Mouse (Mus musculus) c-Kit-negative CD71-positive TER-119-positive erythroid progenitor cells, embryonic 14.5 days (primary cell): ENCODE results near the gene Fgf13.

Source experiments
- DNase-seq: peaks from one replicate; pipeline ENCODE4 v3.0.0-alpha.2; 2013; ENCODE audit warnings: low read depth, low spot score

The Fgf13 gene

DNA sequence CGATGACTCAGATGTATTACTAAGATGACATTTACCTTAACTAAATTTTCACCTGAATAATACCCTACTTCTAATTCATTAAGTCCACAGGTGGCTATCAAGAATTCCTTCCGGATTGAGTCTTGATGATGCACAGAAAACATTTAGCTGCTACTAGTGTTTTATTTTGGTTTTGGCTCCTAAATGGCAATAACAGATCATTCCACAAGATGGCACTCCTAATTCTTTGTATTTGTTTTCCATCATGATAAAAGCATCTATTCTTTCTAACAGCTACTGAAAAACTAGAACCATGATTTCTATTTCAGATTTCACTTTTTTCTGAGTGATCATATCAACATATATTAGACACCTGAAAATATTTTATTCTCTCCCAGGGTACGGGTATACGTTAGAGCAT lies 373.7 kb downstream of the Fgf13 start:
- no peak for DNase-seq

DNA sequence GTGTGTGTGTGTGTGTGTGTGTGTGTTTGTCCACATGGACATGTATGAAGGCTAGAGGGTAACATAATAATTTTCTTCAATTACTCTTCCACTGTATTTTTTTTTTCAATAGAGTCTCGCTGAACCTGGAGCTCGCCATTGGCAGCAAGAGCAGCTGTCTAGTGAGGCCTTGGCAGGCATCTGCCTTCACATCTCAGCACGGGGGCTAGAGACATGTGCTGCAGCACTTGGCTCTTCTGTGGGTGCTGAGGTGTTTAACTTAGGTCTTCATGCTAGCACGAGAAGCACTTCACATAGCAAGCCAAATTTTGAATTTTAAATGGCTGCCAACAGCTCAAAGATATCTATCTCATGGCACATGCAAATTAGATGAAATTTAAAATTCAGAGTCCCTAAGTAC lies 380.9 kb downstream of the Fgf13 start:
- DNase-seq: no peak

DNA sequence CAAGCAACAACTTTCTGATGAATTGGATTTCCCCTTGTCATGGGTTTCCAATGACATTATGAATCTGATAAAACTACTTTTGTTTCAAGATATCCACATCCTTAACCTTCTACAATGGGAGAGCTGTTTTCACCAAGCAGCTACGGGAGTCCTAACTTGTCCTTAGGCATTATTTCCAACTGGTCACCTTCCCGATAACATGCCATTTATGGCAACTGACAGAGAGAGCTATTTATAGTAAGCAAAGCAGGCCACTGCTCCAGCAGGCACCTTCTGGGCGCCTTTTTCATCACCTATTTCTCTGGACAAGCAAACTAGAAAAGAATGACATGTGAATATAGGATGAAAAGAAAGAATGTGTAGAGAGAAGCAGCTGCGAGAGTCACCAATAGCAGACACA lies 385.5 kb downstream of the Fgf13 start:
- no peak for DNase-seq

DNA sequence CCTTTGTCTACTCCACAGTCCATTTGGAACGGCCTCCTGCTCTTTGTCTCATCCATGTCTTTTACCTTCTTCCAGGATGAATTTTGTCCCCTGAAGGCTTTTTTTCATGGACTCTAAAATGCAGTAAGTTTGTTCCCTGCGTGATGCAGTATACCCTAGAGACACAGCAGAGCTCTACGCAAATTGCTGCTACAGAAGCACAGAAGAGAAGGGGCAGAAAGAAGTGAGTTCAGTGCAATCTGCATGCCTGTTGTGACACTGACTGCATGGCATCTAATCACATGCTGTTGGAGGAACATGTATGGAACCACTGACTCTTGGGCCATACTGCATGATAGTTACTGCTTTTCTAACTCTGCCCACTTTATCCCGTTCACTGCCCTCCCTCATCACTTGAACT lies 388.2 kb downstream of the Fgf13 start:
- DNase-seq: no peak

DNA sequence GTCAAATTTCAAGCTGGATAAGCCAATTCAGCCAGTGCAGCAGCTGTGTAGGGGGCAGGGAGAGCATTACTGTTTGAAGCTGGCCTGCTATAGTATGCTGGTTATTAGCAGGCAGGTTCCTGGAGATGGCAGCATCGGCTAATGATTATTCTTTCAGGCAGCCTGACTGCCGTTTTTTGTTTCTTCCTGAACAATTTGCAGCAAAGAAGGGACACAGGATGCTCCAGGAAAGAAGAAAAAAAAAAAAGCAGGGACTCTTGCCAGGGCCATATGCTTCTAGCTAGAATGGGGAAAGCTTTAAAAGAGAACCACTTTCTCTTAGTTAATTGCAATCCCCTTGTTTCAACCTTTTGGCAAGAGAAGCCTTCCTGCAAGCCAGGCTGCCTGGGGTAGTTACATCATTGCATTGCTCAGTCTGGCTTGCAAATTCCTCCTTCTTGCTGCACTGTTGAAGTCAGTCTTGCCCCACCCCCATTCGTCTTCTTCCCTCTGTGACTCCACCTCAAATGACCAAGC lies 388.7 kb downstream of the Fgf13 start:
- no peak for DNase-seq

DNA sequence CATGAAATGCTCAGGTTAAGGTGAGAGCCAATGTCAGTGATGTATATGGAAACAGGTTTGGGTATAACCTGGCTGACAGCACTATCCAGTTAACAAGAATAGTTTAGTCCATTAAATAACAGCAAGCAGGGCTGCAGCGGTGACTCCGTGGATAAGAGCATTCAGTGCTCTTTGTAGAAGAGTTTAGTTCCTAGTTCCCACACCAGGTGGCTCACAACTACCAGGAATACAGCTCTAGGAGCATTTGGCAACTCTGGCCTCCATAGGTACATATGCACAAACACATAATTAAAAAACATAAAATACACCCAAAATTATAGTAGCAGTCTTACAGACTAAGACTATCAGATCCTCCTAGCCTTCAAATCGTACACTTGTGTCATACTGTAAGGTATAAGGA lies 390.2 kb downstream of the Fgf13 start:
- no peak for DNase-seq

DNA sequence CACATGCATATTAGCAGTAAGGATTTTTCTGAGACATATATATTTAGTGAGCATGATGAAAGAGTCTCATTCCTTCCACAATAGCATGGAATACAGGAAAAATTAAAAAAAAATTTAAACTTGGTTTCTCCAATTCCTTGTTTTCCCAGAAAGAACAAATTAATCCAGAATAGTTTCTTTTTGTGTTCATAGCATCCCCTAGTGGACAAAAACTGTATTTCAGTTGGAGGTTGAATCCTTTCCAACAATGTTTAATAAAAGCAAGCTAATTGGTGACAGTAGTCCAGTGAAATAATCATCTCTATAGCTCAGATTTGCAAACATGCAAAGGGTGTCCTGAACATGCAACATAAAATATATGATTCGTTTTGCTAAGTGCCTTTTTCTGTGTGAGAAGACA lies 395.7 kb downstream of the Fgf13 start:
- no peak for DNase-seq

DNA sequence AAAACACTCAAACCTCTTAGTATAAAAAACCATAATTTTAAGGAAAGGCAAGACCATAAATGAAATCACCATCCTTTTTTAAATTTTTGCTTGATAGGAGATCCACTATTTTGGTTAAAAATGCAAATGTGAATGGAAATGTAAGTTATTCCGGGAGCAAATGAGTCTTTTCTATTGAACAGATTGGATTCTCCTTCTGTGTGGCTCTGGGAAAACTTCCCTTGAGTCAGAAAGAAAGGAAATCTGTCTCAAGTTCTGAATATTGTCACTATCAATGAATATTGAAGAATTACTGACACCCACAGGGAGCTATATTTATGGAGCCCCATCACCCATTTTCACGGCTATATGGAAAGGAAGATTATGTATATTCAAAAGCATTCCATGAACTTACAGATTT lies 401.1 kb downstream of the Fgf13 start:
- no peak for DNase-seq

DNA sequence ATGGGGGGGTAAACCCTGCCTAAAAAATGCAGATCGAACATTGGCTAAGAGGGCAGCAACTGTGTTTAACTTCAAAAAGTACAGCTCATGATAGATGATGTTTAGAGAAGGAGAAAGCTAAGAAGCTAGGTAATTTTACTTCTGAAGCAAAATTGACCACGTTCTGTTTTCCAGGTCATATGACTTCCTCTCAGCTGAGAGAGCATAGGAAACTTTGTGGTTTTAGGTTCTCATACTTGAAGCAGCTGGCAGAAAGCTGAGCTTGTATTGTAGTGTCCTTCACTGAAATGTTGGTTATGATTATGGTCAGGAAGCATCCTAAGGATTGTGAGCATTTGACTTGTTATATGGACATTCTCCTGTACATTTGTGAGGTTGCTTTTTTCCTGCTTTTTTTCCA lies 425.9 kb downstream of the Fgf13 start:
- DNase-seq: no peak

DNA sequence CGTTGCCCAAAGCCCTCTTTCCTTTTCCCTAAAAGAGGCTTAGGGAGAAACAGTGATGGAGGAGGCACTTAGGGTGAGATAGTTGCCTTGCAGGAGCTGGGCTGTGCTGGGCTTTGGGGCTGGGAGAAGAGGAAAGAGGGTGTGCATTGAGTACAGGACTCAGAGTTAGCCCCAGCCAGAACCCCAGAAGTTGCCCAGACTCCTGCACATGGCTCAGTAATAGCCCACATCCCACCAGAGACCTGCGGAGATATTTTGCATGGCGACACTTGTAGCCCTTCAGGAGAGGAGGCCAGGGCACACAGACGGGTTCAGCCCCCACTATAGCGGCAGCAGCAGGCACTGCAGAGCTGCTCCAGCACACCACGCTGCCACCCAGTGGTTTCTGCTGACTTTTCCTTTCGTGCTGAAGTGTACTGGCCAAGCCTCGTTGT lies 432.9 kb downstream of the Fgf13 start:
- DNase-seq: no peak

DNA sequence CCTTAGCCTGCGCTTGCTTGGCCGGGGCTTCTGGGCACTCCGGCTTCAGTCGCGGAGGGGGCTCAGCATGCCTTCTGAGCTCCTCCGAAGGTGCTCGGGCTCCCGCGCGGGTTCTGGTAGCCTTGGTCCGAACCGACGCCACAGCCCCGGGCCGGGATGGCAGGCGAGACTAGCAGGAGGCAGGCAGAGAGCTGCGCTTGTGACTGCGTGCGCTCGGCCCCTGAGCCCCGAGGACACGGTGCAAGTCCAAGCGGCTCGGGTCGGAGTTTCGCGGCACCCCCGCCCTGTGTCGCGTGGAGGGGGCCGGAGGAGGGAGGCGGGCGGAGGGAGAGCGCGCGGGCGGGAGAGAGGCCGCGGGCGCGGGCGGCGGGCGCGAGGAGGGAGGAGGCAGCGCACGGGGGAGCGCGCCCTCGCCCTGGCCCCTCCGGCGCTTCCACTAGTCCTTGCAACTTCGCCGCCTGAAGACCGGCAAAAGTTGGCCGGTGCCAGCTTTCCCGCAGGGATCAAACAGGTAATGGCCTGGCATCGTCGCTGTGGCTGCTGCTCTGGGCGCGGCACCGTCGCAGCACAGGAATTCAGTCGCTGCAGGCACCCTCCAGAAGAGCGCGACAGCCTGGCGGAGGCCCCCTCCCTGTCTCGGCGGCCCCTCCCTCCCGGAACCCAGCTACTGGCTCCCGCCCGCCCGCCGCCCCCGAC lies 433.6 kb downstream of the Fgf13 start:
- DNase-seq: no peak

DNA sequence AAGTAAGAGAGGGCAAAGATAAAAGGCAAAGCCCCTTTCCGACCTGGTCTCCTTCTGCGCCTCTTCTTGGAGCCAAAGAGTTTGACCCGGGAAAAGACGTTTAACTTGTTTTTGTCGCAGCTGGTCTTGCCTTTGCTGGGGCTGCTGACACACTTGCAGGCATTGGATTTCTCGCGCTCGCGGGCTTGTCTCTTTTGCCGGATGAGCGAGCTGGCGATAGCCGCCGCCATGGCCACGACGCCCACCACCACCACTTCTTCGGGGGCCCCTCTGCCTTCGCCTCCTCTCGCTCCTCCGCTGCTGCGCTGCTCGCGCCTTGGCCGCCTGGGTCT lies 434.1 kb downstream of the Fgf13 start:
- DNase-seq: no peak

DNA sequence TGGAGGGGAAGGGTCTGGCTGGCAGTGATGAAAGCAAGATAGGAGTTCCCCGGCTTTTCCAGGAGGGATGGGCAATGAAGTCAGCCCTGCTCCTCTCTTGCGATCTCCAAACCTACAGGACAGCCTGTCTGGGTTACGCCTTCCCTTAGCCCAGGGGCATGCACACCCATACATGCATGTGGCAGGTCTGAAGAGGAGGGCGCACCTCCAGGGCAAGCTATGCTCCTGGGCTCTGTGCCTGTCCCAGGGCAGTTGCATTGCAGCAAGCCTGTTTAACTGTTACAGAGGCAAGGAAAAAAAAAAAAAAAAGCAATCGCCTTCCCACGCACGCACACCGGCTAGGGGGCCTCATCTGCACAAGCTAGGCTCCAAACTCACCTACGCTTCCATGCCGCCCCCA lies 434.5 kb downstream of the Fgf13 start:
- DNase-seq: no peak

DNA sequence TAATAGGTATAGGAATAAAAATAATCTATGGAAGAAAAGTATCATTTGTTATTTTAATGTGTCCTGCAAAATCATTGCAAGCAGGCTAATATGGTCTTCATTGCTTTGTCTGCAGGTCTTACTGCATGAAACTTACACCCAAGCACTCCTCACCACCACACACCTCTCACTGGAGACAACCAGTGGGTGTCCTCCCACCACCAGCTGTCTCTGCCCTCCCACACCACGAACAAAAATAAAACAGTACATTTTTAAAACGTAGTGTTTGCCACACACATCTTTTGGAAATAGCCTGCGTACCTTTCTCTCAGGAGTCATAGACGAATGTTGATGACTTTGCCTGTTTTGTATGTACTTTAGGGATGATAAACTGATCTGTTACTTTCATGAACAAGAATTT lies 441.2 kb downstream of the Fgf13 start:
- no peak for DNase-seq

DNA sequence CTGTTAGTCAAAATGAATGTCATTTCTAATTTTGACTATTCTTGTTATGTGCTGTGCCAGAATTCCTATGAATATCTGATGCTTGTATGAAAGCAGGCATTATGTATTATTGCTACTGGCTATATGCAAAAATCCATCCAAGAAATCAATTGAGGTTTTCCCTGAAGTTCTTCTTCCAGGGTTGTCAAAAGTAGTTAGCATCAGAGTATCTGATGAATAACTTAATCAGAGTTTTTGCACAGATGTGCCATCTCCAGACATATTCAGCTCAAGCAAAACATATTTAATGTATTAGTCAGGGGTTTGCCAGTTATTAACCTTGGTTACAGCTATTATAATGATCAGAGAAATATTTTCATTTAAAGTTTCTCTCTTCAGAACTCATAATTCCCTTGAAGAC lies 454.7 kb downstream of the Fgf13 start:
- DNase-seq: no peak

DNA sequence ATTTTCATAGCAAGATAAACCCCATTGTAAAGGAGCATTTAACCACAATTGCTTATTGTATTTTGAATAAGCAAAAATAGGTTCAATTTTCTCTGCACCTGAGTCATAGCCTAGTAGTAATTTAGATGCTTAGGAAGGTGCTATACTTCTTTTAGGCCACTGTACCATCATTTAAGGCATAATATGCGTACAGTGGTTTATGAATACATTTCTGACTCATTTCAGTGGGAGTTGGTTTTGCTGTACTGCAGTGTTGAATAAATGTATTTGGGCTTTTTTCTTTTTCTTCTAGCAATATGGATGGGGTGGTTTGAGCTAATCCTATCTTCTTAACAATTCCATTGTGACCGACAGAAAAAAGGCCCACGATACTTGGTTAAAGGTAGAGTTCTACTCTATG lies 481.9 kb downstream of the Fgf13 start:
- DNase-seq: no peak

DNA sequence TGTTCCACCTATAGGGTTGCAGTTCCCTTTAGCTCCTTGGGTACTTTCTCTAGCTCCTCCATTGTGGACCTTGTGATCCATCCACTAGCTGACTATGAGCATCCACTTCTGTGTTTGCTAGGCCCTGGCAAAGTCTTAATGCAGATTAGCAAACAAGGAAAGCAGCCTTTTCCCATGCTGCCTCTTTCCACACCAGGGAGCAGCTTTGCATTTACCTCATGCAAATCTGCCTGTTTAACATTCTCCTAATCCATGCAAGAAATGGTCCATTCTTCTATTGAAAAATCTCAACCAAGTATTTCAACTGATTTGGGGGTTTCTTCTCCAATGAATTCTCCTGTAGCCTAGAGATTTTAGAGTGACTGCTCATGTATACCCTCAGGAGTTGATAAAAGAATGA lies 487.4 kb downstream of the Fgf13 start:
- DNase-seq: no peak

DNA sequence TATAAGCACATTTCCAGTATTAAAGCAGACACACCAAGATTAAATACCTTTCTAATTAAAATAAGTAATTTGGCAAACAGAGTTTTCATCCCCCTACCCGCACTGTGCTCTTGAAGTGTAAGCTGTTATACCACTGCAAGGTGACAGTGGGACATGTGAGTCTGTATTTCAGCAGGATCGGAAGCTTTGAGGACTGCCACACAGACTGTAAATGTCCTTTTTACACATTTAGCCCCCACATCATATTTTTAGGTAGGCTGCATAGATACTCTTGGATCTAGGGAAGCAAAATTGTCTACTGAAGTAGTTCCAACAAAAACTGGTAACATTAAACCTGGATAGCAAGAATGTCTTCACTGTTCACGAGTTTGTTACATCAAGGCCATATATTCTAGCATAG lies 495.8 kb downstream of the Fgf13 start:
- no peak for DNase-seq

DNA sequence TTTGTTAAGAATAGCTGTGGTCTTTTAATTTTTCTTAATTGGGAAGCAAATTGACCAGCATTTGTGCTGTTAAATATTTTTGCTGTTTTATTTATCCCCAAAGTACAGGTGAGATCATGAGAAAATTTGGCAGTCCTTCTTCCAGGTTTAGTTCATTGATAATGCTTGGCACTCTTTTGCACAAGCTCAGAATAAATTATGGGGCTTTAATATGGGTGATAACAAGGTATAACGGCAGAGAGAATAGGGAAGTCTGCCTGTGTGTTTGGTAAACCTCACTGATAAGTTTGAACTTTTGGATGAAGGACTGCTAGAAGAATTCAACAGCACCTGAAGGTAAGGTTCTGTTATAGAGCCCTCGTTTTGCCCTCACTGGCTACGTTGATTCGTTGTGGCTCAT lies 504.7 kb downstream of the Fgf13 start:
- DNase-seq: no peak

DNA sequence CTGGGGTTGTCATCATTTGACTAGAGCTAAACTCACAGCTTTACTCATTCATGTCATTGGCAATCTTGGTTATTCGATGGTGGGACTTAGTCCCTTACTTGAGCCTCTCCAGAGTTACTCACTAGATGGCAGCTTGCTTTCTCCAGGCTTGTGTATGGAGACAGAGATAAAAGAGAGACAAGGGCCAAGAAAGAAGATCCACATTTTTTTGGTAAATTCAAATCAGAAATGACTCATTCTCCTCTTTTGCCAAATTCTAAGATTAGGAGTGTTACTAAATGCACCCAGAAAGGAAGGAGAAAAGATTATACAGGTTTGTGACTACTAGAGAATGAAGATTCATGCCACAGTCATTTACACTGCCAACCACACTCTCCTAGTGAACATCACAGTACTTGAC lies 532.9 kb downstream of the Fgf13 start:
- DNase-seq: no peak
